In the genomic region with DNA sequence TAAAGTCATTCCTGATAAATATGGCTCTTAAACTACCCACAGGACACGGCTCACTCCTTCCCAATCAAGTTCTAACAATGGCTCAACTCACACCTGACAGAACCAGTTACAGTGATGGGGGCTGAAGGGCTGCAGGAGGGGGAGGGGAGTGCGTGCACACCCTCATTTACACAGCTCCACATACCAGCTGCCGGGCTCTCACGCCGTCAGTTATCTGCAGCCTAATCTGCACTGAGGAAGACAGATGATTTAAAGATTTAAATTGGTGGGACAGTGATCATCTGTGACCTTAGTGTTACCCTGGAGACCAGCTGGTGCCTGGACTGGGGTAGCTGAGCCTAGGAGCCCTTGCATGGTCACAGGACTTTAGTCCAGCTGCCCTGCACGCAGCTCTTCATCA, we compare ENCODE assay signal across 12 mouse cellular contexts.
DNase-seq lines count a peak whose midpoint lies in the region; ATAC-seq and TF ChIP-seq lines count a peak whose summit lies in the region.
"Had no signal": no experiment of that assay in that cellular context is flagged by ENCODE, and none has a peak within 500 bp of the region (broad histone marks: within the 10 kb centered on the region; RNA-seq: fewer than 3 reads in every experiment).

No protein-coding gene starts in this region.

- no peak for DNase-seq in lung, embryonic 14.5 days
- DNase-seq in lung, postnatal 4 days, result no peak
- DNase-seq in hindbrain, embryonic 10.5 days (ENCODE audit: low spot score), result peak; percentile 63
- DNase-seq in midbrain, embryonic 10.5 days (ENCODE audit: low spot score), result peak; percentile 68
- no peak for DNase-seq in left cerebral cortex, adult 9 months (ENCODE audit: low spot score in 2 of 2)
- DNase-seq in gastrocnemius, adult 18-20 months (ENCODE audit: low spot score), result no peak
- no peak for DNase-seq in heart, adult 2 months
- DNase-seq: gastrocnemius, postnatal 14 days; right cerebral cortex, postnatal 14 days; thymus, adult 2 months had no signal

- ATAC-seq in lung, embryonic 14.5 days (ENCODE audit: insufficient read depth), result peak; percentile 62
- peak; percentile 25; the same call in 1 of the 2 replicates for ATAC-seq in stomach, embryonic 16.5 days (ENCODE audit: insufficient read depth, low FRiP score)

- no peak overlapping the region for H3K4me2 ChIP-seq in lung, embryonic 14.5 days
- no peak overlapping the region for H3K4me2 ChIP-seq in stomach, embryonic 16.5 days (ENCODE audit: low read depth, low read length)

- no peaks in the 10 kb centered on the region for H3K9me3 ChIP-seq in lung, embryonic 14.5 days (ENCODE audit: low read depth, low read length)
- no peaks in the 10 kb centered on the region for H3K9me3 ChIP-seq in hindbrain, embryonic 10.5 days
- 0 out of 2 replicates have a peak, but pooled peaks cover 3% of the 10 kb centered on the region for H3K9me3 ChIP-seq in midbrain, embryonic 10.5 days (replicated peaks)
- no peaks in the 10 kb centered on the region for H3K9me3 ChIP-seq in stomach, embryonic 16.5 days (replicated peaks; ENCODE audit: control insufficient read depth, low read length)

- 9% methylated on average over 6 of the region's 6 CpGs for WGBS in lung, embryonic 14.5 days
- 49% methylated on average over 6 of the region's 6 CpGs for WGBS in hindbrain, embryonic 10.5 days
- 41% methylated on average over 6 of the region's 6 CpGs for WGBS in midbrain, embryonic 10.5 days
- WGBS in stomach, embryonic 16.5 days, result 7% methylated on average over 6 of the region's 6 CpGs
- WGBS in heart, adult 2 months, result 62% methylated on average over 6 of the region's 6 CpGs

- no peaks in the 10 kb centered on the region for H3K79me2 ChIP-seq in heart, adult 2 months (replicated peaks; ENCODE audit: control insufficient read depth, insufficient read depth, low read length)

- no peak for TF ChIP-seq POLR2A in heart, adult 2 months (IDR thresholded peaks at IDR 0.05; ENCODE audit: insufficient read depth, low read depth, low read length)

- H3K27me3 ChIP-seq in lung, embryonic 14.5 days (ENCODE audit: insufficient read depth, low read length), result no peaks in the 10 kb centered on the region
- no peaks in the 10 kb centered on the region for H3K27me3 ChIP-seq in hindbrain, embryonic 10.5 days (ENCODE audit: insufficient read depth, poor library complexity, severe bottlenecking)
- H3K27me3 ChIP-seq in midbrain, embryonic 10.5 days (ENCODE audit: low read depth, poor library complexity, severe bottlenecking), result no peaks in the 10 kb centered on the region
- no peaks in the 10 kb centered on the region for H3K27me3 ChIP-seq in stomach, embryonic 16.5 days (ENCODE audit: control insufficient read depth, insufficient read depth, low read length)
- H3K27me3 ChIP-seq in heart, adult 2 months (ENCODE audit: control insufficient read depth, insufficient read depth, low read length), result no peaks in the 10 kb centered on the region

- intact Hi-C loops in heart, adult 2 months (cut with DNase I), result no loop called here

- H3K4me1 ChIP-seq in lung, embryonic 14.5 days (ENCODE audit: insufficient read depth), result no peaks in the 10 kb centered on the region
- peaks cover 18% of the 10 kb centered on the region for H3K4me1 ChIP-seq in hindbrain, embryonic 10.5 days (replicated peaks)
- H3K4me1 ChIP-seq in midbrain, embryonic 10.5 days, result peaks cover 26% of the 10 kb centered on the region
- no peaks in the 10 kb centered on the region for H3K4me1 ChIP-seq in stomach, embryonic 16.5 days (ENCODE audit: control insufficient read depth, insufficient read depth, low read length)
- no peaks in the 10 kb centered on the region for H3K4me1 ChIP-seq in heart, adult 2 months (ENCODE audit: control insufficient read depth, insufficient read depth, low read length)

- TF ChIP-seq EP300 in heart, adult 2 months (IDR thresholded peaks at IDR 0.05; ENCODE audit: insufficient read depth, low read depth, low read length), result no peak

- TF ChIP-seq CTCF in lung, embryonic 14.5 days (IDR thresholded peaks at IDR 0.05; ENCODE audit: low read depth), result no peak
- no peak for TF ChIP-seq CTCF in heart, adult 2 months (IDR thresholded peaks at IDR 0.05)

- no peak overlapping the region for H3K4me3 ChIP-seq in lung, embryonic 14.5 days (ENCODE audit: low read depth, low read length)
- H3K4me3 ChIP-seq in hindbrain, embryonic 10.5 days, result no peak overlapping the region
- no peak overlapping the region for H3K4me3 ChIP-seq in midbrain, embryonic 10.5 days
- H3K4me3 ChIP-seq in stomach, embryonic 16.5 days (replicated peaks; ENCODE audit: low read length), result no peak overlapping the region
- H3K4me3 ChIP-seq in heart, adult 2 months, result no peak overlapping the region

- H3K36me3 ChIP-seq in lung, embryonic 14.5 days (ENCODE audit: insufficient read depth), result no peaks in the 10 kb centered on the region
- no peaks in the 10 kb centered on the region for H3K36me3 ChIP-seq in hindbrain, embryonic 10.5 days
- no peaks in the 10 kb centered on the region for H3K36me3 ChIP-seq in midbrain, embryonic 10.5 days
- no peaks in the 10 kb centered on the region for H3K36me3 ChIP-seq in stomach, embryonic 16.5 days (ENCODE audit: control insufficient read depth, insufficient read depth, low read length)
- no peaks in the 10 kb centered on the region for H3K36me3 ChIP-seq in heart, adult 2 months (ENCODE audit: control insufficient read depth, insufficient read depth, low read length)

- no peak overlapping the region for H3K27ac ChIP-seq in lung, embryonic 14.5 days (ENCODE audit: low read depth)
- peak overlapping the region; percentile 26; the same call in 1 of the 2 replicates for H3K27ac ChIP-seq in hindbrain, embryonic 10.5 days
- H3K27ac ChIP-seq in midbrain, embryonic 10.5 days (replicated peaks), result peak overlapping the region; percentile 57
- H3K27ac ChIP-seq in stomach, embryonic 16.5 days (ENCODE audit: low read length), result no peak overlapping the region
- H3K27ac ChIP-seq in heart, adult 2 months, result no peak overlapping the region
- H3K27ac ChIP-seq: liver, embryonic 14.5 days had no signal

- H3K9ac ChIP-seq in lung, embryonic 14.5 days, result no peak overlapping the region
- H3K9ac ChIP-seq in stomach, embryonic 16.5 days (ENCODE audit: low read length), result no peak overlapping the region
- no peak overlapping the region for H3K9ac ChIP-seq in heart, adult 2 months (ENCODE audit: low read depth, low read length)
- H3K9ac ChIP-seq: liver, embryonic 14.5 days had no signal

Comparison
In these comparisons a context has a peak if more than half of its experiments do, and no peak if none do; other contexts are left out.
1. DNase-seq: peak in hindbrain, embryonic 10.5 days (single experiment) and midbrain, embryonic 10.5 days (single experiment); none in lung, embryonic 14.5 days (single experiment), lung, postnatal 4 days (0 of 2), left cerebral cortex, adult 9 months (0 of 2), gastrocnemius, adult 18-20 months (single experiment) and heart, adult 2 months (0 of 2).
2. H3K27ac ChIP-seq: peak in hindbrain, embryonic 10.5 days (single experiment) and midbrain, embryonic 10.5 days (single experiment); none in lung, embryonic 14.5 days (single experiment), stomach, embryonic 16.5 days (single experiment) and heart, adult 2 months (single experiment).